Mouse (Mus musculus) CD4-positive, CD25-positive, alpha-beta regulatory T cell, adult 4 months (primary cell): Measurements from ENCODE around the gene Tsen2. TPM values are rescaled to one million over a fixed set of nuclear protein-coding genes. Genes with fewer than 3 reads are reported as not detected.

Experiments used
- ATAC-seq: one replicate; pipeline ENCODE4 v1.8.0; 2017
- polyA plus RNA-seq, 2 experiments: library from polyadenylated mRNA; unstranded; fragments of 100-300 nt; shearing (Covaris generic); gene quantifications; one replicate each; pipeline ENCODE4 v1.2.1; 2017

Gene Tsen2
- polyA plus RNA-seq, 2 experiments from 2014 or later = 13.0 to 16.5 TPM

- ATAC-seq = peak; percentile 80
These were observed 57.5 kb downstream of the Tsen2 start, which contains the start of gene Mkrn2 for GRCm38 (mm10) chr6:115601715-115602523. Gene Mkrn2, plus strand, starts transcription at chr6:115601902.

GRCm38 (mm10) chr6:115606461-115606860, 62.0 kb downstream of the Tsen2 start:
- no peak for ATAC-seq

- no peak for ATAC-seq
These were observed 63.0 kb downstream of the Tsen2 start for GRCm38 (mm10) chr6:115607429-115607828.

GRCm38 (mm10) chr6:115609121-115609520, 64.7 kb downstream of the Tsen2 start:
- peak; percentile 57 for ATAC-seq

GRCm38 (mm10) chr6:115610301-115610700, 65.8 kb downstream of the Tsen2 start:
- ATAC-seq = no peak

- ATAC-seq = no peak
These were observed 69.3 kb downstream of the Tsen2 start for GRCm38 (mm10) chr6:115613793-115614192.

- ATAC-seq = no peak
These were observed 71.5 kb downstream of the Tsen2 start for GRCm38 (mm10) chr6:115615983-115616382.

GRCm38 (mm10) chr6:115619818-115620217, 75.4 kb downstream of the Tsen2 start:
- peak; percentile 62 for ATAC-seq

- no peak for ATAC-seq
These were observed 76.5 kb downstream of the Tsen2 start for GRCm38 (mm10) chr6:115620942-115621341.

GRCm38 (mm10) chr6:115626121-115626520, 81.7 kb downstream of the Tsen2 start:
- ATAC-seq = no peak

Other genes starting within 250 kb of the Tsen2 start
- 1 to 10 TPM; 1.0 to 2.6 TPM for gene Pparg, start 183.7 kb upstream of the Tsen2 start, polyA plus RNA-seq
- gene Mkrn2os, start 47.9 kb downstream of the Tsen2 start, polyA plus RNA-seq = under 1 TPM in 1 of 2 experiments, not detected in 1; 0.70 TPM
- 10 to 100 TPM; 42.2 to 45.6 TPM for gene Mkrn2, start 57.2 kb downstream of the Tsen2 start, polyA plus RNA-seq
- 10 to 100 TPM; 46.4 to 51.6 TPM for gene Raf1, start 132.0 kb downstream of the Tsen2 start, polyA plus RNA-seq
- not detected for gene Tmem40, start 217.7 kb downstream of the Tsen2 start, polyA plus RNA-seq
- 1 to 10 TPM; 3.7 to 4.5 TPM for gene Cand2, start 229.9 kb downstream of the Tsen2 start, polyA plus RNA-seq